ENCODE assay signal across 12 mouse cellular contexts in genomic region chr5:25030276-25030681, GRCm38 (mm10).
DNase-seq lines count a peak whose midpoint lies in the region; ATAC-seq and TF ChIP-seq lines count a peak whose summit lies in the region.
"Had no signal": no experiment of that assay in that cellular context is flagged by ENCODE, and none has a peak within 500 bp of the region (broad histone marks: within the 10 kb centered on the region; RNA-seq: fewer than 3 reads in every experiment).

No protein-coding gene starts in this region.

- DNase-seq in adrenal gland, adult 2 months: peak; percentile 77
- no peak for DNase-seq in adrenal gland, adult 18-20 months (ENCODE audit: low spot score in 2 of 2)
- DNase-seq in heart, postnatal 36 days: peak; percentile 19 to 34
- peak; percentile 79 for DNase-seq in lung, postnatal 10 days
- no peak for DNase-seq in forebrain, postnatal 0 days
- no peak for DNase-seq in cerebellum, adult 11 months
- DNase-seq in kidney, postnatal 36 days: no peak
- DNase-seq: B cell, adult 2 months had no signal

- no peak overlapping the region for H3K4me3 ChIP-seq in embryonic fibroblast, embryonic 13.5 days (ENCODE audit: insufficient read depth, low read length)
- H3K4me3 ChIP-seq in forebrain, postnatal 0 days (ENCODE audit: low read depth, low read length): no peak overlapping the region
- H3K4me3 ChIP-seq: embryonic facial prominence, embryonic 15.5 days; limb, embryonic 13.5 days; neural tube, embryonic 13.5 days had no signal

- H3K27me3 ChIP-seq in forebrain, postnatal 0 days (ENCODE audit: insufficient read depth, low read length): no peaks in the 10 kb centered on the region
- H3K27me3 ChIP-seq: embryonic facial prominence, embryonic 15.5 days; limb, embryonic 13.5 days; neural tube, embryonic 13.5 days had no signal

- H3K4me2 ChIP-seq in forebrain, postnatal 0 days (ENCODE audit: low read depth): no peak overlapping the region
- H3K4me2 ChIP-seq: embryonic facial prominence, embryonic 15.5 days; limb, embryonic 13.5 days; neural tube, embryonic 13.5 days had no signal

- peak overlapping the region; percentile 89 for H3K27ac ChIP-seq in embryonic fibroblast, embryonic 13.5 days (ENCODE audit: insufficient read depth, low read length)
- no peak overlapping the region for H3K27ac ChIP-seq in forebrain, postnatal 0 days (ENCODE audit: low read depth, low read length)
- H3K27ac ChIP-seq: embryonic facial prominence, embryonic 15.5 days; limb, embryonic 13.5 days; neural tube, embryonic 13.5 days had no signal

- no peaks in the 10 kb centered on the region for H3K36me3 ChIP-seq in forebrain, postnatal 0 days (ENCODE audit: insufficient read depth)
- H3K36me3 ChIP-seq: embryonic facial prominence, embryonic 15.5 days; limb, embryonic 13.5 days; neural tube, embryonic 13.5 days had no signal

- no peak for TF ChIP-seq POLR2A in embryonic fibroblast, embryonic 13.5 days (IDR thresholded peaks at IDR 0.05; ENCODE audit: low read depth, low read length)

- TF ChIP-seq CTCF in embryonic fibroblast, embryonic 13.5 days (IDR thresholded peaks at IDR 0.05; ENCODE audit: borderline replicate concordance, insufficient read depth, low read length): no peak
- TF ChIP-seq CTCF in forebrain, postnatal 0 days (IDR thresholded peaks at IDR 0.05; ENCODE audit: low read depth): no peak

- no peak for ATAC-seq in forebrain, postnatal 0 days

- H3K9me3 ChIP-seq in forebrain, postnatal 0 days (ENCODE audit: low read length): no peaks in the 10 kb centered on the region
- H3K9me3 ChIP-seq: embryonic facial prominence, embryonic 15.5 days; limb, embryonic 13.5 days; neural tube, embryonic 13.5 days had no signal

- 71% methylated on average over 3 of the region's 3 CpGs for WGBS in forebrain, postnatal 0 days

- peaks cover 4% of the 10 kb centered on the region for H3K4me1 ChIP-seq in embryonic fibroblast, embryonic 13.5 days (ENCODE audit: control insufficient read depth, insufficient read depth, low read length)
- no peaks in the 10 kb centered on the region for H3K4me1 ChIP-seq in forebrain, postnatal 0 days (ENCODE audit: insufficient read depth)
- H3K4me1 ChIP-seq: limb, embryonic 13.5 days; neural tube, embryonic 13.5 days had no signal

- no peak overlapping the region for H3K9ac ChIP-seq in forebrain, postnatal 0 days
- H3K9ac ChIP-seq: embryonic facial prominence, embryonic 15.5 days; limb, embryonic 13.5 days; neural tube, embryonic 13.5 days had no signal

- intact Hi-C loops in heart, postnatal 36 days (cut with DNase I): no loop called here

Comparison
In these comparisons a context has a peak if more than half of its experiments do, and no peak if none do; other contexts are left out.
1. DNase-seq: peak in adrenal gland, adult 2 months (single experiment), heart, postnatal 36 days (2 of 2) and lung, postnatal 10 days (single experiment); none in adrenal gland, adult 18-20 months (0 of 2), forebrain, postnatal 0 days (single experiment), cerebellum, adult 11 months (single experiment) and kidney, postnatal 36 days (0 of 2).